Mouse (Mus musculus): ENCODE data around the gene Twnk. TPM values are rescaled to one million over a fixed set of nuclear protein-coding genes. Genes with fewer than 3 reads are reported as not detected.
A peak's percentile ranks its signal among the peaks of the same experiment; 100 is the strongest.

Twnk gene
- polyA plus RNA-seq, 1 experiment from 2014 or later = 7.5 TPM

DNA sequence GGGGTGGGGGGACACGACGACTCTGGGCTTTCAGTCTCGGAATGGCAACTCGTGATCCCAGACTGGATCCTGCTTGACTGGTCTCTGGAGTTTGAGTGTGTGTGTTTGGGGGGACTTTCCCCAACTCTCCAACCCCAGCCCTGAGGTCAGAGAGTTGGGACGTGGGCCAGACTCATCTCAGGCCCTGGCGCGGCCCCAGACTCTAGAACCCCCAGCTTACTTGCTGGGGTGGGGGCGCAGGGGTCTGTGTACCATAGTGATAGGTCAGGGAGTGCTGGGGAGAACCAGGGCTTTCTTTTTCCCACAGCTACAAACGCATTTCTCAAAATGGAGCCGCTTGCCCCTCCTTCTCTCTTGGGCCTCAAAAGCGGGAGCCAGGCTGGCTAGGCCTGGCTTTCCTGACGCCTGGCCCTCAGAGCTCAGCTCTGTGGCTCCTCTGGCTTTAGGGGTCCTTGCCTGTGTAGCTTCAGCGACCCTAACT lies 12.9 kb downstream of the Twnk start:
- ATAC-seq = 0 out of 2 replicates have a peak, but pooled peaks have one; percentile 4
- Histone ChIP-seq H3K27me3 (replicated peaks; ENCODE audit: insufficient read depth, low read length) (no peaks in the 10 kb centered on the region), H3K4me2 (replicated peaks; ENCODE audit: low read depth, low read length) (peak overlapping the region; percentile 76), H3K36me3 (ENCODE audit: insufficient read depth, low read length) (no peaks in the 10 kb centered on the region; the same call in 1 of the 2 replicates), H3K4me3 (ENCODE audit: low read depth, low read length) (peak overlapping the region; percentile 63), H3K27ac (ENCODE audit: low read length) (peak overlapping the region; percentile 99), H3K9ac (replicated peaks; ENCODE audit: low read depth) (peak overlapping the region; percentile 77), H3K9me3 (ENCODE audit: low read length) (no peaks in the 10 kb centered on the region), H3K4me1 (ENCODE audit: insufficient read depth, low read depth, low read length) (peaks cover 26% of the 10 kb centered on the region)
- TF ChIP-seq CTCF (IDR thresholded peaks at IDR 0.05) = no peak
- TF ChIP-seq EP300 (IDR thresholded peaks at IDR 0.05) = no peak
- peak; percentile 80 for DNase-seq (ENCODE audit: low spot score)
- WGBS = 0% methylated on average over 11 of the region's 13 CpGs

- peak overlapping the region; percentile 38; the same call in 1 of the 2 replicates for H3K27ac ChIP-seq (ENCODE audit: low read length)
- no peak overlapping the region for H3K4me3 ChIP-seq (ENCODE audit: low read depth, low read length)
- peak overlapping the region; percentile 31 for H3K4me2 ChIP-seq (replicated peaks; ENCODE audit: low read depth, low read length)
- no peaks in the 10 kb centered on the region for H3K9me3 ChIP-seq (ENCODE audit: low read length)
- H3K4me1 ChIP-seq (ENCODE audit: insufficient read depth, low read depth, low read length) = peaks cover 26% of the 10 kb centered on the region
- no peaks in the 10 kb centered on the region; the same call in none of the 2 replicates for H3K36me3 ChIP-seq (ENCODE audit: insufficient read depth, low read length)
- ATAC-seq = no peak
- DNase-seq (ENCODE audit: low spot score) = peak; percentile 88
- H3K27me3 ChIP-seq (replicated peaks; ENCODE audit: insufficient read depth, low read length) = no peaks in the 10 kb centered on the region
- TF ChIP-seq EP300 (IDR thresholded peaks at IDR 0.05) = no peak
- no peak for TF ChIP-seq CTCF (IDR thresholded peaks at IDR 0.05)
- 24% methylated on average over 6 of the region's 6 CpGs for WGBS
- 0 out of 2 replicates have a peak overlapping the region, but pooled peaks have one; percentile 3 for H3K9ac ChIP-seq (replicated peaks; ENCODE audit: low read depth)
Measured at GRCm38 (mm10) chr19:45020348-45020747, 14.9 kb downstream of the Twnk start.

- 86% methylated on average over 15 of the region's 15 CpGs for WGBS
- no peaks in the 10 kb centered on the region for H3K27me3 ChIP-seq (replicated peaks; ENCODE audit: insufficient read depth, low read length)
Measured at GRCm38 (mm10) chr19:45021362-45021761, 15.9 kb downstream of the Twnk start.

DNA sequence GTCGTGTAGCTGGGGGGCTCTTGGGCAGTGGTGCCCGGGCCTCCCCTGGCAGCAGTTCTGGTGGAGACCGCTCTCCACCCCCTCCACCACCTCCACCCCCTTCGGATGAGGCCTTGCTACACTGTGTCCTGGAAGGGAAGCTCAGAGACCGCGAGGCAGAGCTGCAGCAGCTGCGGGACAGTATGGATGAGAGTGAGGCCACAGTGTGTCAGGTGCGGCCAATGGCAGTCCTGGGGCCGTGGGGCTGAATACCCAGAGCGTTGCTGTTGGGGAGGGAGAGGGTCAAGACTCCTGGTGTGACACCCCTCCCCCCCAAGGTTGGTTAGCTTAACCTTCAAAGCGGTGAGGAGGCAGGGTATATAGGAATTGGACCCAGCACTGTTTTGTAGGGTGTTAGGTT lies 18.5 kb downstream of the Twnk start:
- Histone ChIP-seq H3K36me3 (ENCODE audit: insufficient read depth, low read length) (peaks cover 10% of the 10 kb centered on the region), H3K4me2 (replicated peaks; ENCODE audit: low read depth, low read length) (no peak overlapping the region), H3K9ac (replicated peaks; ENCODE audit: low read depth) (no peak overlapping the region), H3K27ac (ENCODE audit: low read length) (no peak overlapping the region), H3K4me1 (ENCODE audit: insufficient read depth, low read depth, low read length) (peaks cover 17% of the 10 kb centered on the region), H3K4me3 (ENCODE audit: low read depth, low read length) (no peak overlapping the region), H3K9me3 (ENCODE audit: low read length) (no peaks in the 10 kb centered on the region), H3K27me3 (replicated peaks; ENCODE audit: insufficient read depth, low read length) (no peaks in the 10 kb centered on the region)
- 82% methylated on average over 11 of the region's 11 CpGs for WGBS
- ATAC-seq (no peak), DNase-seq (ENCODE audit: low spot score) (no peak)
- TF ChIP-seq CTCF (IDR thresholded peaks at IDR 0.05) = no peak
- no peak for TF ChIP-seq EP300 (IDR thresholded peaks at IDR 0.05)

More at GRCm38 (mm10) chr19:45021362-45021761, 15.9 kb downstream of the Twnk start:
- no peak for TF ChIP-seq CTCF (IDR thresholded peaks at IDR 0.05)
- TF ChIP-seq EP300 (IDR thresholded peaks at IDR 0.05) = no peak
- H3K27ac ChIP-seq (ENCODE audit: low read length) = no peak overlapping the region
- DNase-seq (ENCODE audit: low spot score) (no peak), ATAC-seq (no peak)
- 0 out of 2 replicates have a peak overlapping the region, but pooled peaks have one; percentile 31 for H3K4me2 ChIP-seq (replicated peaks; ENCODE audit: low read depth, low read length)
- peaks cover 7% of the 10 kb centered on the region for H3K36me3 ChIP-seq (ENCODE audit: insufficient read depth, low read length)
- no peak overlapping the region for H3K9ac ChIP-seq (replicated peaks; ENCODE audit: low read depth)
- peaks cover 21% of the 10 kb centered on the region for H3K4me1 ChIP-seq (ENCODE audit: insufficient read depth, low read depth, low read length)
- H3K4me3 ChIP-seq (ENCODE audit: low read depth, low read length) = no peak overlapping the region
- H3K9me3 ChIP-seq (ENCODE audit: low read length) = no peaks in the 10 kb centered on the region

- no peak overlapping the region for H3K4me2 ChIP-seq (replicated peaks; ENCODE audit: low read depth, low read length)
- ATAC-seq = no peak
- H3K4me1 ChIP-seq (ENCODE audit: insufficient read depth, low read depth, low read length) = peaks cover 13% of the 10 kb centered on the region
- H3K36me3 ChIP-seq (ENCODE audit: insufficient read depth, low read length) = peaks cover 10% of the 10 kb centered on the region
- H3K27me3 ChIP-seq (replicated peaks; ENCODE audit: insufficient read depth, low read length) = no peaks in the 10 kb centered on the region
- H3K9me3 ChIP-seq (ENCODE audit: low read length) = no peaks in the 10 kb centered on the region
- 79% methylated on average over 19 of the region's 20 CpGs for WGBS
- TF ChIP-seq EP300 (IDR thresholded peaks at IDR 0.05) (no peak), CTCF (IDR thresholded peaks at IDR 0.05) (no peak)
- no peak for DNase-seq (ENCODE audit: low spot score)
- no peak overlapping the region for H3K4me3 ChIP-seq (ENCODE audit: low read depth, low read length)
- no peak overlapping the region for H3K9ac ChIP-seq (replicated peaks; ENCODE audit: low read depth)
- H3K27ac ChIP-seq (ENCODE audit: low read length) = no peak overlapping the region
Measured at GRCm38 (mm10) chr19:45024775-45025174, 19.3 kb downstream of the Twnk start.

DNA sequence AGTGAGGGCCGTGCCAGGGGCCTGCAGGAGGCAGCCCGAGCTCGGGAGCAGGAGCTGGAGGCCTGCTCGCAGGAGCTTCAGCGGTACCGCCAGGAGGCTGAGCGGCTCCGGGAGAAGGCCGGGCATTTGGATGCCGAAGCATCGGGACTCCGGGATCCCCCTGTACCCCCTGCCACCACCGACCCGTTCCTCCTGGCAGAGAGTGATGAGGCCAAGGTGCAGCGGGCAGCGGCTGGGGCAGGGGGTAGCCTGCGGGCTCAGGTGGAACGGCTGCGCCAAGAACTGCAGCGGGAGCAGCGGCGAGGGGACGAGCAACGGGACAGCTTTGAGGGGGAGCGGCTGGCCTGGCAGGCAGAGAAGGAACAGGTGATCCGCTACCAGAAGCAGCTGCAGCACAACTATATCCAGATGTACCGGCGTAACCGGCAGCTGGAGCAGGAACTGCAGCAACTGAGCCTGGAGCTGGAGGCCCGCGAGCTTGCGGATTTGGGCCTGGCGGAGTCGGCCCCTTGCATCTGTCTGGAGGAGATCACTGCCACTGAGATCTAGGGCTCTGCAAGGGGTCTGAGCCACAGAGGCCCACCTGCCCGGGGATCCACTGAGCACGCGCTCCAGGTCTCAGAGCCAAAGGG lies 20.6 kb downstream of the Twnk start:
- DNase-seq (ENCODE audit: low spot score) = no peak
- H3K4me3 ChIP-seq (ENCODE audit: low read depth, low read length) = no peak overlapping the region
- H3K27ac ChIP-seq (ENCODE audit: low read length) = no peak overlapping the region
- H3K27me3 ChIP-seq (replicated peaks; ENCODE audit: insufficient read depth, low read length) = no peaks in the 10 kb centered on the region
- TF ChIP-seq CTCF (IDR thresholded peaks at IDR 0.05) (no peak), EP300 (IDR thresholded peaks at IDR 0.05) (no peak)
- H3K36me3 ChIP-seq (ENCODE audit: insufficient read depth, low read length) = peaks cover 10% of the 10 kb centered on the region
- no peak for ATAC-seq
- WGBS = 88% methylated on average over 36 of the region's 37 CpGs
- H3K9ac ChIP-seq (replicated peaks; ENCODE audit: low read depth) = no peak overlapping the region
- H3K4me2 ChIP-seq (replicated peaks; ENCODE audit: low read depth, low read length) = no peak overlapping the region
- H3K9me3 ChIP-seq (ENCODE audit: low read length) = no peaks in the 10 kb centered on the region
- H3K4me1 ChIP-seq (ENCODE audit: insufficient read depth, low read depth, low read length) = peaks cover 2% of the 10 kb centered on the region

Data from lung, postnatal 0 days (tissue).